Mouse (Mus musculus) lung, postnatal 0 days (tissue): ENCODE measurements around the gene Gm7029. TPM values are rescaled to one million over a fixed set of nuclear protein-coding genes. Genes with fewer than 3 reads are reported as not detected.

Source experiments
- ATAC-seq: fragments of 200-750 bp; cut with Nextera tagmentation; 2 replicates; pipeline ENCODE4 v1.8.0; 2017; ENCODE audit warnings: moderate library complexity
- DNase-seq: peaks from one replicate; pipeline ENCODE4 v3.0.0-alpha.2; 2016; ENCODE audit warnings: low spot score
- H3K27ac ChIP-seq: fragments of 300-500 bp; sonication (generic); 2 replicates; pipeline ENCODE4 v1.5.1; 2014; ENCODE audit warnings: antibody characterized with exemption, mild to moderate bottlenecking, low read length, mixed read lengths
- H3K27me3 ChIP-seq: fragments of 300-500 bp; sonication (generic); replicated peaks from 2 replicates; pipeline ENCODE4 v1.6.1; 2014; ENCODE audit warnings: low read length, mixed read lengths; ENCODE audit not compliant: insufficient read depth
- H3K36me3 ChIP-seq: fragments of 300-500 bp; sonication (generic); 2 replicates; pipeline ENCODE4 v1.6.1; 2014; ENCODE audit warnings: low read length, mixed read lengths; ENCODE audit not compliant: insufficient read depth
- H3K4me1 ChIP-seq: fragments of 300-500 bp; sonication (generic); 2 replicates; pipeline ENCODE4 v1.6.1; 2014; ENCODE audit warnings: antibody characterized with exemption, low read depth, low read length, mixed read lengths; ENCODE audit not compliant: insufficient read depth
- H3K4me2 ChIP-seq: fragments of 300-500 bp; sonication (generic); replicated peaks from 2 replicates; pipeline ENCODE4 v1.6.1; 2014; ENCODE audit warnings: low read depth, mild to moderate bottlenecking, low read length, moderate library complexity, mixed read lengths
- H3K4me3 ChIP-seq: fragments of 300-500 bp; sonication (generic); 2 replicates; pipeline ENCODE4 v1.5.1; 2014; ENCODE audit warnings: low read depth, low read length
- H3K9ac ChIP-seq: fragments of 300-500 bp; sonication (generic); replicated peaks from 2 replicates; pipeline ENCODE4 v1.6.1; 2014; ENCODE audit warnings: low read depth, mild to moderate bottlenecking
- H3K9me3 ChIP-seq: fragments of 300-500 bp; sonication (generic); 2 replicates; pipeline ENCODE4 v1.6.1; 2016; ENCODE audit warnings: low read length, mixed read lengths
- CTCF ChIP-seq: IDR thresholded peaks from 2 replicates; pipeline ENCODE4 v1.5.1; 2016; ENCODE audit warnings: antibody characterized with exemption, mild to moderate bottlenecking
- EP300 ChIP-seq: IDR thresholded peaks from 2 replicates; pipeline ENCODE4 v1.6.1; 2016; ENCODE audit warnings: antibody characterized with exemption, mild to moderate bottlenecking, control low read depth
- WGBS: fragments of 180-500 bp; shearing (Covaris S2); extraction: QIAGEN DNeasy Blood & Tissue Kit; methylation state at CpG from one replicate; pipeline ENCODE4 v1.1.7; 2014; 5-methylcytosine and 5-hydroxymethylcytosine counted together
- polyA plus RNA-seq: library from polyadenylated mRNA; unstranded; fragments of >200 nt; fragmentation: Nextera tagmentation; extraction: Ambion mirVana; gene quantifications from 2 replicates; pipeline ENCODE4 v1.2.1, GENCODE M21; 2015

Gene Gm7029
- polyA plus RNA-seq, 1 experiment from 2014 or later, result not detected

- Histone ChIP-seq H3K36me3 (peaks cover 13% of the 10 kb centered on the region; the same call in 1 of the 2 replicates), H3K9me3 (no peaks in the 10 kb centered on the region), H3K4me3 (peak overlapping the region; percentile 88), H3K4me2 (peak overlapping the region; percentile 95), H3K27me3 (no peaks in the 10 kb centered on the region), H3K27ac (peak overlapping the region; percentile 98), H3K9ac (peak overlapping the region; percentile 50), H3K4me1 (peaks cover 4% of the 10 kb centered on the region; the same call in 1 of the 2 replicates)
- under 1% methylated on average over 37 of the region's 44 CpGs for WGBS
- TF ChIP-seq EP300, result no peak
- no peak for TF ChIP-seq CTCF
- DNase-seq (no peak), ATAC-seq (peak; percentile 49)
These were observed 34.9 kb downstream of the Gm7029 start for GRCm38 (mm10) chr17:33908331-33909076.

GRCm38 (mm10) chr17:33909077-33909868, 35.6 kb downstream of the Gm7029 start, which contains the start of gene Daxx:
TSS of gene Daxx (plus strand) at chr17:33909414.
- ATAC-seq, result peak; percentile 97
- H3K36me3 ChIP-seq, result peaks cover 19% of the 10 kb centered on the region; the same call in 1 of the 2 replicates
- peak; percentile 99 for DNase-seq
- H3K4me3 ChIP-seq, result peak within 1 kb of the TSS; percentile 88
- WGBS, result under 1% methylated on average over 66 of the region's 68 CpGs
- H3K4me2 ChIP-seq, result peak within 1 kb of the TSS; percentile 95
- H3K9ac ChIP-seq, result peak within 1 kb of the TSS; percentile 96
- peaks cover 4% of the 10 kb centered on the region; the same call in 1 of the 2 replicates for H3K4me1 ChIP-seq
- H3K9me3 ChIP-seq, result no peaks in the 10 kb centered on the region
- H3K27ac ChIP-seq, result peak within 1 kb of the TSS; percentile 98
- no peaks in the 10 kb centered on the region for H3K27me3 ChIP-seq
- TF ChIP-seq CTCF (no peak), EP300 (no peak)

GRCm38 (mm10) chr17:33909869-33910250, 36.2 kb downstream of the Gm7029 start:
- Histone ChIP-seq H3K36me3 (peaks cover 22% of the 10 kb centered on the region; the same call in 1 of the 2 replicates), H3K27ac (peak overlapping the region; percentile 98), H3K27me3 (no peaks in the 10 kb centered on the region), H3K4me1 (peaks cover 5% of the 10 kb centered on the region), H3K9me3 (no peaks in the 10 kb centered on the region), H3K4me3 (peak overlapping the region; percentile 88), H3K4me2 (peak overlapping the region; percentile 95), H3K9ac (peak overlapping the region; percentile 96)
- WGBS, result under 1% methylated on average over 14 of the region's 14 CpGs
- no peak for TF ChIP-seq CTCF
- no peak for TF ChIP-seq EP300
- DNase-seq, result peak; percentile 90
- peak; percentile 14 for ATAC-seq

- H3K4me2 ChIP-seq, result peak overlapping the region; percentile 95
- H3K4me1 ChIP-seq, result peaks cover 9% of the 10 kb centered on the region
- no peaks in the 10 kb centered on the region for H3K27me3 ChIP-seq
- H3K4me3 ChIP-seq, result peak overlapping the region; percentile 88
- DNase-seq (no peak), ATAC-seq (no peak)
- H3K9ac ChIP-seq, result peak overlapping the region; percentile 96
- H3K27ac ChIP-seq, result peak overlapping the region; percentile 98
- H3K9me3 ChIP-seq, result no peaks in the 10 kb centered on the region
- TF ChIP-seq CTCF (peak; percentile 34), EP300 (no peak)
- peaks cover 26% of the 10 kb centered on the region; the same call in 1 of the 2 replicates for H3K36me3 ChIP-seq
- WGBS, result 42% methylated on average over 11 of the region's 11 CpGs
These were observed 36.9 kb downstream of the Gm7029 start for GRCm38 (mm10) chr17:33910346-33911051.

- ATAC-seq (no peak), DNase-seq (no peak)
- 81% methylated on average over 31 of the region's 31 CpGs for WGBS
- Histone ChIP-seq H3K9me3 (no peaks in the 10 kb centered on the region), H3K27ac (no peak overlapping the region), H3K4me3 (no peak overlapping the region), H3K27me3 (no peaks in the 10 kb centered on the region), H3K36me3 (peaks cover 26% of the 10 kb centered on the region; the same call in 1 of the 2 replicates), H3K4me1 (peaks cover 9% of the 10 kb centered on the region), H3K9ac (no peak overlapping the region), H3K4me2 (no peak overlapping the region)
- TF ChIP-seq EP300, result no peak
These were observed 37.6 kb downstream of the Gm7029 start for GRCm38 (mm10) chr17:33911052-33911812.
